Mouse (Mus musculus): ENCODE results near the gene Nfil3. TPM values are rescaled to one million over a fixed set of nuclear protein-coding genes. Genes with fewer than 3 reads are reported as not detected.
A peak's percentile ranks its signal among the peaks of the same experiment; 100 is the strongest.

The Nfil3 gene
- polyA plus RNA-seq, 1 experiment: 39.9 TPM

DNA sequence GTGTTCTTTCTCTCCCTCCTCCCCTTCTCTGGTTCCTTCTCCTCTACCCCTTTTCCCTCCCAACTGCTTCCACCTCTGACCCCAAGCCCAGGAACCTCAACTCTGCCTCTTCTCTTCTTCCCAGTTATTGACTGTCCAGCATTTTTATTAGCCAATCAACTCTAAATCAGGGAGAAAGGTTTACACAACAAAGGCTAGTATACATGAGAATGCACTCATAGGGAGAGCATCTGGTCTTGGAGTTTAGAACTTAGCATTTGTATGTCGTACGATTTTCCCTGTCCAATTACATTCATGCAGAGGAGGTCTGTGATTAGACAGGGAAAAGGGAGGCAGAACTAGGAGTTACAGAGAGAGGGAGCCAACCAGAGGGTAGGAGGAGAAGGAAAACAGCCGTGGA, 31.7 kb downstream of the Nfil3 start:
- peaks cover 6% of the 10 kb centered on the region; the same call in 1 of the 2 replicates for H3K4me1 ChIP-seq (ENCODE audit: control insufficient read depth, insufficient read depth, low read length)
- H3K27ac ChIP-seq (ENCODE audit: insufficient read depth, low read length): no peak overlapping the region
- TF ChIP-seq CTCF (IDR thresholded peaks at IDR 0.05; ENCODE audit: borderline replicate concordance, insufficient read depth, low read length): no peak
- no peak overlapping the region for H3K4me3 ChIP-seq (ENCODE audit: insufficient read depth, low read length)

DNA sequence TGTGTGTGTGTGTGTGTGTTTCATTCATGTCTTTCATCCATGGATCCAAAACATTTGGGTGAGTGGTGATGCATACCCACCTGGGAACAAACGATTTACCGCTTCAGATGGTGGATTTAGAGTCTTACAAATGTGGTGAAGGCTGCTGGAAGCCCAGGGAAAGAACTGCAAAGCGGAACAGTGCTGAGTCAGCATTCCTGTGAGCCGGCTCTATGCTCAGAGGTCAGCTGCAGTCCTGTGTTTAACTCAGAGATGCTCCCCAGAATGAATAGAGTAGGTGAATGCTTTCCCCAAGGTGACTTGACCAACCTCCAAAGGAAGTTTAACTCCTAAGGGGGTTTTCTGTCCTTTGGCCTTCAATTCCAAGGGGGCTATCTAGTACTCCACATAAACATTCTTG, 33.3 kb downstream of the Nfil3 start:
- Histone ChIP-seq H3K4me3 (ENCODE audit: insufficient read depth, low read length) (no peak overlapping the region), H3K4me1 (ENCODE audit: control insufficient read depth, insufficient read depth, low read length) (peaks cover 14% of the 10 kb centered on the region), H3K27ac (ENCODE audit: insufficient read depth, low read length) (no peak overlapping the region)
- TF ChIP-seq CTCF (IDR thresholded peaks at IDR 0.05; ENCODE audit: borderline replicate concordance, insufficient read depth, low read length) (no peak), POLR2A (IDR thresholded peaks at IDR 0.05; ENCODE audit: low read depth, low read length) (no peak)

- TF ChIP-seq CTCF (IDR thresholded peaks at IDR 0.05; ENCODE audit: borderline replicate concordance, insufficient read depth, low read length): no peak
- TF ChIP-seq POLR2A (IDR thresholded peaks at IDR 0.05; ENCODE audit: low read depth, low read length): no peak
- Histone ChIP-seq H3K4me3 (ENCODE audit: insufficient read depth, low read length) (no peak overlapping the region), H3K27ac (ENCODE audit: insufficient read depth, low read length) (no peak overlapping the region; the same call in 1 of the 2 replicates), H3K4me1 (ENCODE audit: control insufficient read depth, insufficient read depth, low read length) (peaks cover 14% of the 10 kb centered on the region)
Observed at GRCm38 (mm10) chr13:52945769-52946168, 35.1 kb downstream of the Nfil3 start.

GRCm38 (mm10) chr13:52944116-52944515, 36.8 kb downstream of the Nfil3 start:
- TF ChIP-seq CTCF (IDR thresholded peaks at IDR 0.05; ENCODE audit: borderline replicate concordance, insufficient read depth, low read length) (no peak), POLR2A (IDR thresholded peaks at IDR 0.05; ENCODE audit: low read depth, low read length) (no peak)
- Histone ChIP-seq H3K27ac (ENCODE audit: insufficient read depth, low read length) (peak overlapping the region; percentile 99), H3K4me1 (ENCODE audit: control insufficient read depth, insufficient read depth, low read length) (peaks cover 14% of the 10 kb centered on the region), H3K4me3 (ENCODE audit: insufficient read depth, low read length) (no peak overlapping the region)

DNA sequence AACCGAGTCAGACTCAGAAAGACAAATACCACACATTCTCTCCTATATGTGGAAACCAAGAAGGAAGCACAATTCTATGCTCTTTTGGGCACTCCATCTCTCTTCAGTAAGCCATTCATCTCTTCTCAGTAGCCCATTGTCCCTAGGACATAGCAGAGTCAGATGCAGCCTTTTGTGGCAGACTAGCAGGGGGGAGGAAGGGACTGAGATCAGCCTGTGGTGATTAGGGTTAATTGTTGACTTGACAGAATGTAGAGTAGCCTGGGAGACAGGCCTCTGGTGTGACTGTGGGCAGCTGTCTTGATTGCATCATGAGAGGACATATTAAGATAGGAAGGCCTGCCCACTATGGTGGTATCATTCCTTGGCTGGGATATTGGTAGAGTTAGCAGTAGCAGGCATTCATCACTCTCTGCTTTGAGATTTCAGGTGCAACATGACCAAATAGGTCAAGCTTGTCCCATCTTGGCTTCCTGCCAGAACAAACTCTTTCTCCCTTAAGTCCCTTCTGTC, 37.9 kb downstream of the Nfil3 start:
- no peak overlapping the region for H3K4me3 ChIP-seq (ENCODE audit: insufficient read depth, low read length)
- TF ChIP-seq CTCF (IDR thresholded peaks at IDR 0.05; ENCODE audit: borderline replicate concordance, insufficient read depth, low read length) (no peak), POLR2A (IDR thresholded peaks at IDR 0.05; ENCODE audit: low read depth, low read length) (no peak)
- peaks cover 14% of the 10 kb centered on the region for H3K4me1 ChIP-seq (ENCODE audit: control insufficient read depth, insufficient read depth, low read length)
- no peak overlapping the region for H3K27ac ChIP-seq (ENCODE audit: insufficient read depth, low read length)

GRCm38 (mm10) chr13:52940956-52941355, 39.9 kb downstream of the Nfil3 start:
- Histone ChIP-seq H3K4me3 (ENCODE audit: insufficient read depth, low read length) (no peak overlapping the region), H3K27ac (ENCODE audit: insufficient read depth, low read length) (no peak overlapping the region), H3K4me1 (ENCODE audit: control insufficient read depth, insufficient read depth, low read length) (peaks cover 14% of the 10 kb centered on the region)
- TF ChIP-seq CTCF (IDR thresholded peaks at IDR 0.05; ENCODE audit: borderline replicate concordance, insufficient read depth, low read length) (no peak), POLR2A (IDR thresholded peaks at IDR 0.05; ENCODE audit: low read depth, low read length) (no peak)

GRCm38 (mm10) chr13:52930582-52930981, 50.3 kb downstream of the Nfil3 start:
- H3K4me1 ChIP-seq (ENCODE audit: control insufficient read depth, insufficient read depth, low read length): 0 out of 2 replicates have a peak, but pooled peaks cover 4% of the 10 kb centered on the region
- H3K4me3 ChIP-seq (ENCODE audit: insufficient read depth, low read length): no peak overlapping the region
- TF ChIP-seq CTCF (IDR thresholded peaks at IDR 0.05; ENCODE audit: borderline replicate concordance, insufficient read depth, low read length) (no peak), POLR2A (IDR thresholded peaks at IDR 0.05; ENCODE audit: low read depth, low read length) (no peak)
- H3K27ac ChIP-seq (ENCODE audit: insufficient read depth, low read length): no peak overlapping the region

- Histone ChIP-seq H3K27ac (ENCODE audit: insufficient read depth, low read length) (0 out of 2 replicates have a peak within 1 kb of the TSS, but pooled peaks have one; percentile 5), H3K4me3 (ENCODE audit: insufficient read depth, low read length) (peak within 1 kb of the TSS; percentile 88), H3K4me1 (ENCODE audit: control insufficient read depth, insufficient read depth, low read length) (0 out of 2 replicates have a peak, but pooled peaks cover 4% of the 10 kb centered on the region)
- TF ChIP-seq POLR2A (IDR thresholded peaks at IDR 0.05; ENCODE audit: low read depth, low read length): peak; percentile 60
- no peak for TF ChIP-seq CTCF (IDR thresholded peaks at IDR 0.05; ENCODE audit: borderline replicate concordance, insufficient read depth, low read length)
Observed at GRCm38 (mm10) chr13:52929209-52930171, 51.4 kb downstream of the Nfil3 start, which contains the start of gene Auh. TSS of gene Auh (minus strand) at chr13:52929681.

DNA sequence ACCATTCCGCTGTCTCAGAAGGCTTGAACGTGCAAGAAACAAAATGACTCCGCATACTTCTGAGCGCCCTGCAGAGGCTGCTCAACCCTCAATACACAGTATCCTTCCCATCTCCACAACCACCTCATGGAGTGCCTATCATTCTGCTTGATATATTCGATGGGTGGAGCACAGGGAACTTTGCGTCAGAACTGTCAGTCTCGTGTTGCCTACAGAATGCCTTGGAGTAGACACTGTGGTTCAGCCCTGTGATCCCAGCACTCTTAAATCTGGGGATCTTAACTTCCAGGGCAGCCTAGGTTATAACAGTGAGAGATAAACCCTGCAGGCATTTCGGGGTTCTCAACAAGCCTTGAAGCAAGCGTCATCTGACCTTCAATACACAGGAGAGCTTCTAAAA, 52.5 kb downstream of the Nfil3 start:
- TF ChIP-seq CTCF (IDR thresholded peaks at IDR 0.05; ENCODE audit: borderline replicate concordance, insufficient read depth, low read length) (no peak), POLR2A (IDR thresholded peaks at IDR 0.05; ENCODE audit: low read depth, low read length) (no peak)
- Histone ChIP-seq H3K4me1 (ENCODE audit: control insufficient read depth, insufficient read depth, low read length) (0 out of 2 replicates have a peak, but pooled peaks cover 4% of the 10 kb centered on the region), H3K27ac (ENCODE audit: insufficient read depth, low read length) (no peak overlapping the region), H3K4me3 (ENCODE audit: insufficient read depth, low read length) (peak overlapping the region; percentile 7; the same call in 1 of the 2 replicates)

- TF ChIP-seq POLR2A (IDR thresholded peaks at IDR 0.05; ENCODE audit: low read depth, low read length): no peak
- TF ChIP-seq CTCF (IDR thresholded peaks at IDR 0.05; ENCODE audit: borderline replicate concordance, insufficient read depth, low read length): no peak
- Histone ChIP-seq H3K4me1 (ENCODE audit: control insufficient read depth, insufficient read depth, low read length) (0 out of 2 replicates have a peak, but pooled peaks cover 4% of the 10 kb centered on the region), H3K27ac (ENCODE audit: insufficient read depth, low read length) (no peak overlapping the region), H3K4me3 (ENCODE audit: insufficient read depth, low read length) (no peak overlapping the region)
Observed at GRCm38 (mm10) chr13:52924457-52924856, 56.4 kb downstream of the Nfil3 start.
